13 mouse cellular contexts compared by ENCODE assay signal in genomic region chr2:18984095-18984847, GRCm38 (mm10). TPM values are rescaled to one million over a fixed set of nuclear protein-coding genes. Genes with fewer than 3 reads are reported as not detected.
DNase-seq lines count a peak whose midpoint lies in the region; ATAC-seq and TF ChIP-seq lines count a peak whose summit lies in the region.
"Had no signal": no experiment of that assay in that cellular context is flagged by ENCODE, and none has a peak within 500 bp of the region (broad histone marks: within the 10 kb centered on the region; RNA-seq: fewer than 3 reads in every experiment).

No protein-coding gene starts in this region.

- intact Hi-C loops in left cerebral cortex, postnatal 4 days (cut with DNase I), result no loop called here

- no peak for TF ChIP-seq CTCF in bone marrow, adult 2 months (IDR thresholded peaks at IDR 0.05; ENCODE audit: control insufficient read depth, insufficient read depth, low read length)

- H3K9ac ChIP-seq in kidney, embryonic 15.5 days, result no peak overlapping the region
- H3K9ac ChIP-seq in kidney, embryonic 14.5 days (ENCODE audit: low read depth, low read length), result no peak overlapping the region
- no peak overlapping the region for H3K9ac ChIP-seq in forebrain, embryonic 16.5 days (replicated peaks; ENCODE audit: low read depth, low read length)
- H3K9ac ChIP-seq: forebrain, postnatal 0 days; stomach, embryonic 15.5 days had no signal

- H3K4me2 ChIP-seq in kidney, embryonic 15.5 days, result no peak overlapping the region
- H3K4me2 ChIP-seq in kidney, embryonic 14.5 days (replicated peaks; ENCODE audit: low read depth, low read length), result no peak overlapping the region
- H3K4me2 ChIP-seq in forebrain, embryonic 16.5 days (ENCODE audit: low read length), result no peak overlapping the region
- H3K4me2 ChIP-seq: stomach, embryonic 15.5 days had no signal

- no peaks in the 10 kb centered on the region for H3K4me1 ChIP-seq in kidney, embryonic 15.5 days
- H3K4me1 ChIP-seq in bone marrow, adult 2 months (ENCODE audit: control insufficient read depth, insufficient read depth, low read length), result peaks cover 8% of the 10 kb centered on the region
- H3K4me1 ChIP-seq in kidney, embryonic 14.5 days (ENCODE audit: control insufficient read depth, insufficient read depth, low read length), result no peaks in the 10 kb centered on the region
- no peaks in the 10 kb centered on the region for H3K4me1 ChIP-seq in forebrain, embryonic 16.5 days (replicated peaks; ENCODE audit: control insufficient read depth, insufficient read depth, low read length)

- H3K9me3 ChIP-seq in kidney, embryonic 15.5 days (replicated peaks), result 0 out of 2 replicates have a peak, but pooled peaks cover 5% of the 10 kb centered on the region
- peaks cover 3% of the 10 kb centered on the region; the same call in 1 of the 2 replicates for H3K9me3 ChIP-seq in kidney, embryonic 14.5 days (ENCODE audit: control insufficient read depth, low read length)
- peaks cover 2% of the 10 kb centered on the region; the same call in 1 of the 2 replicates for H3K9me3 ChIP-seq in forebrain, embryonic 16.5 days (ENCODE audit: control insufficient read depth, low read length)
- H3K9me3 ChIP-seq: stomach, embryonic 15.5 days had no signal

- DNase-seq in kidney, adult 18-20 months, result no peak
- DNase-seq in thymus, postnatal 14 days, result peak; percentile 82
- DNase-seq in left cerebral cortex, postnatal 4 days, result no peak
- DNase-seq: cerebellum, postnatal 36 days; forebrain, postnatal 0 days had no signal

- no peak for TF ChIP-seq POLR2A in bone marrow, adult 2 months (IDR thresholded peaks at IDR 0.05; ENCODE audit: borderline replicate concordance, control insufficient read depth, low read depth, low read length)

- 0 out of 2 replicates have a peak, but pooled peaks have one; percentile 25 for ATAC-seq in kidney, embryonic 15.5 days (replicated peaks; ENCODE audit: low FRiP score)
- ATAC-seq in megakaryocyte, adult 5-6 weeks (ENCODE audit: poor library complexity, severe bottlenecking), result peak; percentile 86
- ATAC-seq in kidney, embryonic 14.5 days (ENCODE audit: low FRiP score, low TSS enrichment), result no peak
- ATAC-seq in forebrain, embryonic 16.5 days, result no peak
- ATAC-seq: forebrain, postnatal 0 days; intestine, postnatal 0 days had no signal

- no peak overlapping the region for H3K27ac ChIP-seq in kidney, embryonic 15.5 days
- H3K27ac ChIP-seq in bone marrow, adult 2 months (ENCODE audit: control insufficient read depth, insufficient read depth, low read depth, low read length, poor library complexity), result peak overlapping the region; percentile 54
- no peak overlapping the region for H3K27ac ChIP-seq in kidney, embryonic 14.5 days (ENCODE audit: low read depth, low read length)
- no peak overlapping the region for H3K27ac ChIP-seq in forebrain, embryonic 16.5 days (ENCODE audit: low read length)
- H3K27ac ChIP-seq: stomach, embryonic 15.5 days had no signal

- WGBS in kidney, embryonic 15.5 days, result 89% methylated on average over 15 of the region's 15 CpGs
- 61% methylated on average over 15 of the region's 15 CpGs for WGBS in bone marrow, adult 2 months
- 92% methylated on average over 15 of the region's 15 CpGs for WGBS in kidney, embryonic 14.5 days
- WGBS in forebrain, embryonic 16.5 days, result 93% methylated on average over 15 of the region's 15 CpGs

- H3K27me3 ChIP-seq in kidney, embryonic 15.5 days, result no peaks in the 10 kb centered on the region
- H3K27me3 ChIP-seq in kidney, embryonic 14.5 days (ENCODE audit: control insufficient read depth, insufficient read depth, low read length), result no peaks in the 10 kb centered on the region
- H3K27me3 ChIP-seq in forebrain, embryonic 16.5 days (replicated peaks; ENCODE audit: control insufficient read depth, insufficient read depth, low read length), result no peaks in the 10 kb centered on the region
- H3K27me3 ChIP-seq: stomach, embryonic 15.5 days had no signal

- H3K36me3 ChIP-seq in kidney, embryonic 15.5 days, result no peaks in the 10 kb centered on the region
- H3K36me3 ChIP-seq in kidney, embryonic 14.5 days (ENCODE audit: control insufficient read depth, insufficient read depth, low read length), result no peaks in the 10 kb centered on the region
- H3K36me3 ChIP-seq in forebrain, embryonic 16.5 days (ENCODE audit: control insufficient read depth, insufficient read depth), result no peaks in the 10 kb centered on the region
- H3K36me3 ChIP-seq: stomach, embryonic 15.5 days had no signal

- H3K4me3 ChIP-seq in kidney, embryonic 15.5 days (replicated peaks), result no peak overlapping the region
- no peak overlapping the region for H3K4me3 ChIP-seq in bone marrow, adult 2 months (replicated peaks; ENCODE audit: control insufficient read depth, low read depth, low read length)
- no peak overlapping the region for H3K4me3 ChIP-seq in kidney, embryonic 14.5 days (ENCODE audit: low read length)
- H3K4me3 ChIP-seq in forebrain, embryonic 16.5 days (replicated peaks; ENCODE audit: low read length), result no peak overlapping the region
- H3K4me3 ChIP-seq: myocyte; stomach, embryonic 15.5 days had no signal

RNA-seq across cellular contexts. Expression of gene Pip4k2a, which starts 13.7 kb away (rescaled TPM):
- 13.2 TPM in 2 replicates for polyA plus RNA-seq in kidney, embryonic 15.5 days (2015; fragmentation: Nextera tagmentation; extraction: Ambion mirVana)
- polyA plus RNA-seq in bone marrow, adult 2 months (2011; ENCODE audit: insufficient read depth, insufficient read length, low replicate concordance, missing spikeins), result 37.2 and 46.7 TPM in 2 replicates
- total RNA-seq in megakaryocyte, adult 5-6 weeks (2015), result 121 and 123 TPM in 2 replicates
- total RNA-seq in megakaryocyte, adult 5-6 weeks (2017), result 63.0 and 64.8 TPM in 2 replicates
- total RNA-seq in left cerebral cortex, postnatal 4 days (2021), result 10 to 100 TPM; 34.3 to 44.2 TPM
- 10.1 and 14.3 TPM in 2 replicates for polyA plus RNA-seq in kidney, embryonic 14.5 days (2014; fragmentation: Nextera tagmentation; extraction: Ambion mirVana)
- 10.9 and 11.2 TPM in 2 replicates for polyA plus RNA-seq in forebrain, embryonic 16.5 days (2015; fragmentation: Nextera tagmentation; extraction: Ambion mirVana)

RNA-seq across cellular contexts. Expression of gene 4930426L09Rik, which starts 13.9 kb away (rescaled TPM):
- 0.27 and 0.33 TPM in 2 replicates for polyA plus RNA-seq in kidney, embryonic 15.5 days (2015; fragmentation: Nextera tagmentation; extraction: Ambion mirVana)
- polyA plus RNA-seq in bone marrow, adult 2 months (2011; ENCODE audit: insufficient read depth, insufficient read length, low replicate concordance, missing spikeins), result 2.4 TPM in 1 of 2 replicates, not detected in the other
- total RNA-seq in megakaryocyte, adult 5-6 weeks (2015), result 2.1 and 3.0 TPM in 2 replicates
- 0.53 and 0.59 TPM in 2 replicates for total RNA-seq in megakaryocyte, adult 5-6 weeks (2017)
- total RNA-seq in left cerebral cortex, postnatal 4 days (2021), result under 1 TPM; 0.64 to 0.86 TPM
- 0.21 and 0.47 TPM in 2 replicates for polyA plus RNA-seq in kidney, embryonic 14.5 days (2014; fragmentation: Nextera tagmentation; extraction: Ambion mirVana)
- polyA plus RNA-seq in forebrain, embryonic 16.5 days (2015; fragmentation: Nextera tagmentation; extraction: Ambion mirVana), result 0.50 and 0.57 TPM in 2 replicates

Comparison
In these comparisons a context has a peak if more than half of its experiments do, and no peak if none do; other contexts are left out.
1. ATAC-seq: peak in kidney, embryonic 15.5 days (single experiment) and megakaryocyte, adult 5-6 weeks (single experiment); none in kidney, embryonic 14.5 days (single experiment) and forebrain, embryonic 16.5 days (single experiment).